Mouse (Mus musculus): ENCODE data around the gene Fabp7.

GRCm38 (mm10) chr10:57796057-57796456 lies 11.4 kb downstream of the Fabp7 start:
- TF ChIP-seq CHD2 (IDR thresholded peaks at IDR 0.05; ENCODE audit: low read depth, low read length) (no peak), ZNF384 (IDR thresholded peaks at IDR 0.05; ENCODE audit: low read depth, low read length) (no peak), ZC3H11A (IDR thresholded peaks at IDR 0.05; ENCODE audit: borderline replicate concordance, low read depth, low read length) (no peak)
